Mouse (Mus musculus) cerebellum, postnatal 4 days (tissue): ENCODE data around the gene Gpsm2.
A peak's percentile ranks its signal among the peaks of the same experiment; 100 is the strongest.

ENCODE experiments used
- DNase-seq, 2 experiments: peaks; one replicate each; pipeline ENCODE4 v3.0.0; 2022; ENCODE audit warnings: low spot score in 2 of 2, mixed read lengths in 1 of 2

Gene Gpsm2

DNA sequence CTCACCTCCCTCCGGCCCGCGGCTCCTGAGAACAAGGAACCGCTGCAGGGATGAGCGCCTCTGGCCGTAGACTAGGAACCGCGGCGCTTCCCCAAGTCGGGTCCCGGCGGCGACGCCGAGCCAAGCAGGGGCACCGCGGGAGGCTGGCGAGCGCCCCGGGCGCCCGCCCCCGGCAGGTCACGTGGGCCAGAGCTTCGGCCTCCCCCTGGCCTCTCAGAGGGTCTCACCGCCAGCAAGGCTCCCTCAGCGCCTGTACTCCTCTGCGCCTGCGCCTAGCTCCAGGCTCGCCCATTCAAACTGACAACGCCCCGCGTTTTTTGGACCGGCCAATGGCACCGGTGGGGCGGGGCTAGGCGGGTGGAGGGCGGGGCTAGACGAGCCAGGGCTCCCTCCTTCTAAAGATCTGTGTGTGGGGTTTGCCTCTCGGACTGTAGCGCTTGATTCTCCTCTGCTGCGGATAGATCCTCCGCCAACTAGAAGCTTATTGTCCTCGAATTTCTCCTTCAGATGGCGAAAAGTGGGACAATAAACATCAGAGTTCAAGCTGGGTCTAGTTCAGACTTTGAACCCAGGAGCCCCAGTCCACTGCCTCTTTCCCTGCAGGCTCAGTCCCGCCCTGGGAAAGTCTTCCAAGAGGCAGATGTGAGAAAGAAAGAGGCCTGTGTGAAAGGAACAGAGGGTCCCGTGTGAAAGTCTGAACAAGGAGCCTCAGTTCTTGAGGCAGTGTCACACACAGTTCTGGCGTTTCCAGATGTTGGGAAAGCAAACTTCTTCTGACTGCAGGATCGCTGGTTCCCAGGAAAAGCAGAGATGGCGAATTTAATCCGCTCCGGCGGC, at the start of gene Gpsm2:
Gpsm2 (minus strand) TSS at position 274 of the 837 bp plus-strand sequence.
- DNase-seq, result peak; percentile 92 to 96

DNA sequence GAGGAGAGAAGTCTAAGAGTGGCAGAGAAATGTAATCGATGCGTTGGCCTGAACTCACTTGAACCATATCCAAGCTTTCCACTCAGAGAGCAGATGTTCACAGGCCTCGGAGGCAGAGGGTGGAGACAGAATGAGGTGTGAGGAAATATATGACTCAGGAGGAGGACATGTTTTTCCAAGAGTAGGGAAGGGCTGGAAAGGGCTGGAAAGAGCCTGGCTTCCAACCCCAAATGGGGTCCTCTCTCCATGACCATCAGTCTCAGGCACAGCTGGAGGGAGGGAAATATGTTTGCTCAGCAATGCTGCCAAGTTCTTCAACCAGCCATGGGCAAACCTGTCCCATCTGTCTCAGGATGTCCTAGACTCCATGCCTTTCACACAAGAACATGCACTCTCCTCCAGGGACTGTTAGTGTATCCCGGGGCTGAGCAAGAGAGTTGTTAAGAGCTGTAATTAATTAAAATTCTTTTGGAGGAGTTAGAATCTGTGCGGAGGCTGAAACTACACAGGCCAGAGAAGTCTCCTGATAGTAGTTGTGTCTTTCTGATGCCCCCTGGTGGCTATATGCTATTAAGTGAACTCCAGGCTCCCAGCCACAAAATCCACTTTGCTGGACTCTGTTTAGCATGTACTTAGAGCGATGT, 48.7 kb upstream of the Gpsm2 start:
- peak in 1 of 2 experiments; percentile 51 for DNase-seq

- DNase-seq, result no peak
Observed at GRCm38 (mm10) chr3:108769547-108769946, 47.4 kb upstream of the Gpsm2 start.

DNA sequence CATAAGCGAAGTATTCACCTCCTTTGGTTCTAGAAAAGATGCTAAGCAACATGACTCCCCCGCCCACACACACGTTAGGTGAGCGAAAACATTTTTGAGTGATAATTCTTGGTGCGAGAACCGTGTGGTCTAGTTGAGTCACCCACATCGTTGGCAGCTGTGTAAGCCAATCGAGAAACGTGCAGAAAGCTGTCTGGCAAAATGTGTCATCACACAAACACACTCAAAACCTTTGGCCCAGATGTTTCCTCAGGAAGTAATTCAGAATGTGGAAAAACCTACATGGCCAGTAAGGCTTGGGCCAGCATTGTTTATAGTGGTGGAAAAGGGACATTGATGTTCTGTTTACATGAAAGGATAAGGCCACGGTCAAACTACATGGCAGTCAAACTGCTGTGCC, 45.3 kb upstream of the Gpsm2 start:
- no peak for DNase-seq

DNA sequence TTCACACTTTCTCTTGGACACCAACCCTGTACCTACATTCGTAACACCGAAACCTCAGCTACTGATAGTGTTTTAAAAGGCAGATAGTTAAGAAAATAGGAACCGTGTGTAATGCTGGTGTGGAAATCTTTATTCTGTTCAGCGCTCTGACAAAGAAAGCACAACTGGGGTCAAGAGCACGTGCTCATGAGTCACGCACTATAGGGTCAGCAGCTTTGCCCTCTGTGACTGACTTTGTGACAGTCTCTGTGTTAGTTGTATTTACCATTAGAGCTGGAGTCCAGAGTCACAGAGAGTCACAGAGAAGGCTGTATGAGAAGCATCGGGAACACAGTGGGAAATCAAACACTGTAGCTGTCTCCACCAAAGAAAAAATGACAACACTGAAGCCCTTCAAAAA, 44.8 kb upstream of the Gpsm2 start:
- no peak for DNase-seq

GRCm38 (mm10) chr3:108765476-108765875, 43.4 kb upstream of the Gpsm2 start:
- DNase-seq, result no peak

DNA sequence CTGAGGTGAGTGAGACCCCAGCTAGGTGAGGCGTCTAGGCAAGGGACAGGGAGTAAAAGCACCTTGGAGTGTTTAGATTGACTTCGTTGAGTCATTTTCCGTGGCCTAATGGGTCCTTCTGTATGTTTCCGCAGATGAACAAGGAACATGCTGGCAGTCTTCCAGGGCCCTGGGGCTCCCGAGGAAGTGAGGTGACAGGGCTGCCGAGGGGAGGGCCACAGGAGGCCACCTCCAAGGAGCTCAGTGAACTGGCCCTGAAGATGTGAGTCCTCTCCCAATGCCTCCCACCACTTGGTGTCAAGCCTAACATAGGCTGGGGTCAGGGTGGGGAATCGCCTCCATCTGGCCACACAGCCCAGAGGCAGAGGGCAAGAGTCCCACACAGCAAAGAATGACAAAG, 42.9 kb upstream of the Gpsm2 start:
- DNase-seq, result no peak

- DNase-seq, result no peak
Observed at GRCm38 (mm10) chr3:108763691-108764090, 41.6 kb upstream of the Gpsm2 start.

DNA sequence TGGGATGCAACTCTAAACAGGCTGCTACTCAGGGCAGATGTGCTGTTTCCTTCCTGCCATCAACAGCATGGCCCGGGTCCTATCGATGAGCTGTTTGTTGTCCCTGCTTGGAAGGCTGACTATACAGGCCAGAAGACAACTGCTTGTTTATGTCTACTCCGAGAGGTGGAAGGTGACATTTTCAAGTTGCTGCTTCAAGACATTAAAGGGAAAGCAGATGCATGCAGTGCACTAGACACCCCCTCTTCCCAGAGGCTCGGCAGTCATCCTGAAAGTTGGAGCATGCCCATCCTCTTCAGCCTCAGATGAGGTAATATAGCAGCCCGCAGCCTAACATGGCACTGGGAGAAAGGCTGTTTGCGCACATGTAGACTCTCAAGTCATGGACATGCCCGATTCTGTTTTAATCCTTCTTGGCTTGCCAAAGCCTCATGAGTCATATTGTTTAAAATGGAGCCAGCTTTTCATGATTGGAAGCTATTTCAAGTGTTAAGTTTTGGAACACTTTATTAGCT, 40.5 kb upstream of the Gpsm2 start:
- DNase-seq, result no peak

GRCm38 (mm10) chr3:108759566-108760420, 37.7 kb upstream of the Gpsm2 start:
- no peak for DNase-seq

DNA sequence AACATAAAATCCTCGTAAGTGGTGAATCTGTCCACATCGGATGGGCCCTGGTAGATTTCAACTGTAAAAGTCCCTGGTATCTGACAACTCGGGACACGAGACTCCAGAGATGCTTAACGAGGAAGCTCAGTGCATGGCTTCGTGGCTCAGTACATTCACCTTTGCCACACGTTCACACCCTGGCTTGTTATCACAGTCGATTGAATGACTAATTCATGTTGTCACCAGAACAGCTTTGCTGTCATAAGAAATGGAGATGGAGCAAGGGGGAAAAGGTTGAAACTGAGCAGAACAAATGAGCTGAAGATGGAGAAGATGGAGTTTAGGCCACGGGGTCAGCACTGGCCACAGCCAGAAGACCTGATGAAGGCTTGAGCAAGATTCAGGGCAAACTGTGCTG, 35.5 kb upstream of the Gpsm2 start:
- DNase-seq, result no peak

- DNase-seq, result no peak
Observed at GRCm38 (mm10) chr3:108756131-108756530, 34.0 kb upstream of the Gpsm2 start.

- no peak for DNase-seq
Observed at GRCm38 (mm10) chr3:108755542-108755941, 33.4 kb upstream of the Gpsm2 start.

- DNase-seq, result no peak
Observed at GRCm38 (mm10) chr3:108754541-108754940, 32.4 kb upstream of the Gpsm2 start.

DNA sequence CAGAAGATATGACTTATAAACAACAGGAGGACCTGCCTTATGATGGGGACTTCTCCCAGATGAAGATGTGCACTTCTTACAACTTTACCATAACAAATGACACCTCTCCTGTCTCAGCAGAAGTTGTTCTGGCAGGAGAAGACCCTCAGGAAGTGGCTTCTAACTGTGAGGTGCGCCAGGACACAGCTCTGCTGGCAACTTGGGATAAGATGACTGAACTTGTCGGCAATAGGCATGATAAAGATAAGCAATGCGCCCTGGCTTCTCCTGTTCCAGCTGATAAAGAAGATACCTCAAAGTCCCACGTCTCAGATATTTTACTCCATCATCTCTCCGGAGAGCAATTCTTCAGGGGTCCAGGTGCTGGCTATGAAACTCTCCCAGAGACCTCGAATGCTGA, 29.6 kb upstream of the Gpsm2 start:
- DNase-seq, result no peak

DNA sequence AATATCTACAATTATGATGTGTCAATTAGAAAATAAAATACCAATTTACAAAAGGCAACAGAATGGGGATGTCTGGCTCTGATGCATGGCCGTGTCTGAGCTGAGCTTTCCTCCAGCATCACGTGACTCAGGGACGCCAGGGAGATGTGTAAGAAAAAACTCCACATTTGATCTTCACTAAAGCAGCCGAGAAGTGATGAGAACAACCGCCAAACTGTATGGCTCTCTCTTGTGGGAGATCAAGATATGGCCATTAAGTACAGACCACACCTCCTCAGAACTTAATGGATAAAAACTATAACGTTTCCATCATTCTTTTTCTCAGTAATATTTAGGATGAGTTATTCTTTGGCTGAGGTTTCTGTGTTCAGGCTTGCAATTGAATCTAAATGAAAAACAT, 29.0 kb upstream of the Gpsm2 start:
- DNase-seq, result no peak

GRCm38 (mm10) chr3:108744060-108744459, 22.0 kb upstream of the Gpsm2 start:
- no peak for DNase-seq

- no peak for DNase-seq
Observed at GRCm38 (mm10) chr3:108739045-108739708, 17.1 kb upstream of the Gpsm2 start, which contains the start of gene Aknad1. Gene Aknad1, plus strand, starts transcription at chr3:108739658.

GRCm38 (mm10) chr3:108737761-108738160, 15.7 kb upstream of the Gpsm2 start:
- DNase-seq, result no peak

DNA sequence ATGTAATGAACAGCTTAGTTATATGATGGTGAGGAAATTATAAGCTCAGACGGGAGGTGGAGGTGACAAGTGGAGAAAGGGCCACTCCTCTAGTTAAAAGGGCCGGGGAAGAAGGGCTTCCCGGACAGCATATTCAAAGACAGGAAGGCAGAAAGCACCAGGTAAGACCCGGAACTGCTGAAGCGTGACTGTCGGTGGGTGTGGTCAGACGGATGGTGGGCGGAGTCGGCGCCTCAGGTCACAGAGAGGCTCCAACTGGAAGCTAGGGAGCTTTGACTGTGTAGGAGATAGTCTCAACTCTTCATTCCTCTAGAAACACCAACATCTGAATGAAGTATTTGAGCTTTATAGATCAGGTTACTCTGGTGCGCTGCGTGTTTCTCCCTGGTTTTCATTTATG, 8.2 kb upstream of the Gpsm2 start:
- DNase-seq, result no peak

- DNase-seq, result no peak
Observed at GRCm38 (mm10) chr3:108727776-108728175, 5.7 kb upstream of the Gpsm2 start.
